Mouse (Mus musculus): ENCODE data around the gene Tax1bp3.

DNA sequence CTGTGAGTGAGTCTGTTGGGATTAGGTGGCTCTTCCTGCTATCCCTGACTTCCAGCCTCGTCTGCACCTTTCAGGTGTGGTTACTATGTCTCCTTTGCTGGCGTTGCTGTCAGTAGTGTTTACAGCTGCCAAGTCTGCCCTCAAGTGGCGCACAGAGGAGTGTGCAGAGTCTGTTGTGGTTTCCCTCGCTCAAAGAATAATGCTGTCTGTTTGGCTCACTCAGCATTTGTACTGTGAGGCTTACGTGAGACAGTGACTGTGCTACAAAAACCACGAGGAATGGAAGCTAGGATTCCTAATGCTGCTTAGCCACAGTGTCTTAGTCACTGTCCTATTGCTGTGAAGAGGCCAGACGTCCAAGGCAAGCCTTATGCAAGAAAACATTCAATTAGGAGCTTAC is 45.9 kb upstream of the Tax1bp3 start:
- TF ChIP-seq TAL1 (IDR thresholded peaks at IDR 0.05; ENCODE audit: low read length) (no peak), GATA1 (IDR thresholded peaks at IDR 0.05; ENCODE audit: low read length) (no peak)

Data from erythroblast, embryonic 14.5 days (primary cell).